Mouse (Mus musculus) heart, postnatal 36 days (tissue): ENCODE data around the gene Dnah8. TPM values are rescaled to one million over a fixed set of nuclear protein-coding genes. Genes with fewer than 3 reads are reported as not detected.

ENCODE experiments used
- DNase-seq, 2 experiments: peaks; one replicate each; pipeline ENCODE4 v3.0.0; 2021 to 2022
- intact Hi-C: fragments of 180-260 bp; cut with DNase I; formaldehyde crosslinking; loops from one replicate; pipeline ENCODE4 v1.15.1; 2025
- total RNA-seq, 2 experiments: library from RNA; stranded (reverse); gene quantifications; 2 replicates each; pipeline ENCODE4 v1.2.3; 2021

The Dnah8 gene
- total RNA-seq, 2 experiments from 2014 or later = 1.2 TPM

GRCm38 (mm10) chr17:30923566-30923965 is 299.4 kb downstream of the Dnah8 start:
- intact Hi-C loops = no loop called here
- no peak for DNase-seq

Other genes with a start within 250 kb of the Dnah8 start
- gene Btbd9, start 47.9 kb upstream of the Dnah8 start, total RNA-seq = 10 to 100 TPM; 17.0 to 17.4 TPM
- gene Glo1, start 2.5 kb downstream of the Dnah8 start, total RNA-seq = 100 to 1,000 TPM; 149 to 154 TPM